Mouse (Mus musculus) thymus, adult 2 months (tissue): ENCODE measurements at regions not wholly inside any gene's neighbourhood (a gene's known extent, or its start where the extent isn't known, plus 50 kb on each side); places are given as distances from the start of the nearest gene placed in this dataset.

Experiments used
- CTCF ChIP-seq: fragments of 200-500 bp; IDR thresholded peaks from 2 replicates; pipeline ENCODE4 v1.5.1; 2012; ENCODE audit warnings: mild to moderate bottlenecking, control low read depth, low read length, moderate library complexity, borderline replicate concordance; ENCODE audit not compliant: control insufficient read depth, poor library complexity, insufficient read depth; ENCODE audit errors: extremely low read depth
- POLR2A ChIP-seq: fragments of 200-500 bp; IDR thresholded peaks from 2 replicates; pipeline ENCODE4 v1.6.1; 2012; ENCODE audit warnings: mild to moderate bottlenecking, low read length, control low read depth, moderate library complexity; ENCODE audit not compliant: control insufficient read depth, poor library complexity, insufficient read depth; ENCODE audit errors: extremely low read depth

GRCm38 (mm10) chr4:124329107-124329771, 281.4 kb downstream of the 3100002H09Rik start:
- TF ChIP-seq CTCF (no peak), POLR2A (no peak)
